Mouse (Mus musculus) myocyte (in vitro differentiated cells): ENCODE results near the gene Serp2. TPM values are rescaled to one million over a fixed set of nuclear protein-coding genes. Genes with fewer than 3 reads are reported as not detected.

ENCODE experiments used
- H3K27me3 ChIP-seq: one replicate; pipeline ENCODE4 v1.6.1; 2011; ENCODE audit not compliant: control insufficient read depth, insufficient read depth, insufficient read length
- H3K36me3 ChIP-seq: one replicate; pipeline ENCODE4 v1.6.1; 2011; ENCODE audit not compliant: control insufficient read depth, insufficient read depth
- H3K4me2 ChIP-seq: one replicate; pipeline ENCODE4 v1.6.1; 2011; ENCODE audit warnings: low read depth, control low read depth
- H3K4me3 ChIP-seq: one replicate; pipeline ENCODE4 v1.5.1; 2011; ENCODE audit warnings: mild to moderate bottlenecking, control low read depth, moderate library complexity
- H3K79me2 ChIP-seq: one replicate; pipeline ENCODE4 v1.6.1; 2011; ENCODE audit not compliant: control insufficient read depth, insufficient read depth
- H3ac ChIP-seq: one replicate; pipeline ENCODE4 v1.6.1; 2011; ENCODE audit not compliant: control insufficient read depth, insufficient read length
- CEBPB ChIP-seq: IDR thresholded peaks from 2 replicates; pipeline ENCODE4 v1.6.1; 2011; ENCODE audit warnings: mild to moderate bottlenecking, moderate library complexity; ENCODE audit not compliant: poor library complexity, insufficient read depth, severe bottlenecking
- E2F4 ChIP-seq: IDR thresholded peaks from one replicate; pipeline ENCODE4 v1.6.1; 2011; ENCODE audit warnings: mild to moderate bottlenecking, control low read depth, moderate library complexity; ENCODE audit not compliant: insufficient read depth
- MAX ChIP-seq: IDR thresholded peaks from one replicate; pipeline ENCODE4 v1.6.1; 2011; ENCODE audit warnings: low read depth, mild to moderate bottlenecking, control low read depth
- MYOD1 ChIP-seq, 3 experiments: IDR thresholded peaks; one replicate each; pipeline ENCODE4 v1.6.1; 2011; ENCODE audit warnings: control low read depth in 2 of 3, low read depth in 2 of 3, mild to moderate bottlenecking in 2 of 3, moderate library complexity in 1 of 3; ENCODE audit not compliant: insufficient read length in 2 of 3, control insufficient read depth in 1 of 3
- MYOG ChIP-seq, 3 experiments: IDR thresholded peaks; one replicate each; pipeline ENCODE4 v1.6.1; 2011; ENCODE audit warnings: control low read depth in 2 of 3, low read depth in 2 of 3, mild to moderate bottlenecking in 2 of 3; ENCODE audit not compliant: insufficient read length in 2 of 3, control insufficient read depth in 1 of 3, insufficient read depth in 1 of 3
- POLR2A ChIP-seq: IDR thresholded peaks from one replicate; pipeline ENCODE4 v1.6.1; 2011; ENCODE audit warnings: low read depth, mild to moderate bottlenecking, control low read depth, moderate library complexity; ENCODE audit not compliant: insufficient read length
- POLR2AphosphoS2 ChIP-seq: IDR thresholded peaks from one replicate; pipeline ENCODE4 v1.6.1; 2011; ENCODE audit warnings: low read depth, control low read depth; ENCODE audit not compliant: insufficient read length
- REST ChIP-seq: IDR thresholded peaks from one replicate; pipeline ENCODE4 v1.6.1; 2011; ENCODE audit warnings: mild to moderate bottlenecking, control low read depth, moderate library complexity; ENCODE audit not compliant: insufficient read depth, insufficient read length
- SRF ChIP-seq: IDR thresholded peaks from one replicate; pipeline ENCODE4 v1.6.1; 2011; ENCODE audit warnings: low read depth; ENCODE audit not compliant: control insufficient read depth, insufficient read length
- TCF12 ChIP-seq: IDR thresholded peaks from one replicate; pipeline ENCODE4 v1.6.1; 2011; ENCODE audit warnings: mild to moderate bottlenecking, control low read depth; ENCODE audit not compliant: poor library complexity, insufficient read depth, severe bottlenecking
- TCF3 ChIP-seq: IDR thresholded peaks from one replicate; pipeline ENCODE4 v1.6.1; 2011; ENCODE audit warnings: low read depth, control low read depth; ENCODE audit not compliant: insufficient read length
- USF1 ChIP-seq: IDR thresholded peaks from one replicate; pipeline ENCODE4 v1.6.1; 2011; ENCODE audit warnings: low read depth, mild to moderate bottlenecking, control low read depth, moderate library complexity
- polyA plus RNA-seq: library from polyadenylated mRNA; unstranded; fragments of >200 nt; fragmentation: generic; extraction: Trizol; gene quantifications from one replicate; pipeline ENCODE4 v1.2.1, GENCODE M21; 2012; ENCODE audit warnings: missing spikeins

Serp2 gene
- polyA plus RNA-seq, 1 experiment, result 17.0 TPM

DNA sequence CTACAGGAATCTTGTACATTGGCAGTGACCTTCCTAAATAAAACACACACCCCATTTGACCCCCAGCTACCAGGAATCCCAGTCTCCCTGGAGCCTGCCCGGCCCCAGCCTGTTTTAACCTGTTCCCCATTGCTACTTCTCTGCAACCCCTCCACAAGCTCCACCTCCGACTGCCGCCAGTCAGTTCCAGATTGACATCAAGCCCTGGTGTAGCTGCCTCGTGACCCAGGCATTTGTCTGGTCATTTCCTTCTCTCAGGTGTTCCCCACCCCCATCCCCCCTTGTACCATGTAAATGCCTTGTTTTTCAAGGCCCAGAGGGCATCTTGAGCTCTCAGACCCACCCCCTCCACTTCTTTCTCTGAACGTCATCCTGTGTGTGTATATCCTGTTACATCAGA lies 61.7 kb downstream of the Serp2 start:
- TF ChIP-seq MYOG (IDR thresholded peaks at IDR 0.05; ENCODE audit: control insufficient read depth in 1 of 3, insufficient read depth in 1 of 3, insufficient read length in 2 of 3, low read depth in 2 of 3) (no peak), TCF3 (no peak), POLR2AphosphoS2 (no peak), E2F4 (no peak), REST (no peak)
- H3K4me3 ChIP-seq, result no peak overlapping the region
- no peaks in the 10 kb centered on the region for H3K27me3 ChIP-seq
- no peaks in the 10 kb centered on the region for H3K79me2 ChIP-seq
- H3ac ChIP-seq, result no peak overlapping the region
- H3K36me3 ChIP-seq, result no peaks in the 10 kb centered on the region
- H3K4me2 ChIP-seq, result no peak overlapping the region

DNA sequence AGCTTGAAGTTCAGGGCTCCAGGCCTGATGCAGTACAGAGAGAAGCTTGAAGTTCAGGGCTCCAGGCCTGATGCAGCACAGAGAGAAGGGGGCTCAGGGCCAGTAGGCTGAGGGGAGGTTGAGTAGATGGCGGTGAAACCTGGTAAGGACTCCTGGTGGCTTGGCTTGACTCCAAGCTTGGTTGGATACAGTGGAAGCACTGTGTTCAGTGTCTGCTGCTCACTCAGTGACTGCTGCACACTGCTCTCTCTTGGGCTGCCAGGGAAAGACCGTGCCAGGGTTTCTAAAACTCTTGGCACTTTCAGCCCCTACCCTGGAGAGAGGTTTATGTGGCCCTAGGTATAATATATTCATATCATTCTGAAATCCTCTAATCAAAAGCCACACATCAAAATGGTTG lies 67.6 kb downstream of the Serp2 start:
- no peak overlapping the region for H3K4me3 ChIP-seq
- no peak overlapping the region for H3ac ChIP-seq
- H3K4me2 ChIP-seq, result no peak overlapping the region
- peaks cover 12% of the 10 kb centered on the region for H3K79me2 ChIP-seq
- no peaks in the 10 kb centered on the region for H3K36me3 ChIP-seq
- TF ChIP-seq USF1 (no peak), E2F4 (no peak), MYOG (IDR thresholded peaks at IDR 0.05; ENCODE audit: control insufficient read depth in 1 of 3, insufficient read depth in 1 of 3, insufficient read length in 2 of 3, low read depth in 2 of 3) (no peak), TCF3 (no peak), POLR2AphosphoS2 (no peak), SRF (no peak), POLR2A (no peak), CEBPB (no peak)
- H3K27me3 ChIP-seq, result no peaks in the 10 kb centered on the region

GRCm38 (mm10) chr14:76488101-76489044 lies 68.3 kb downstream of the Serp2 start:
- Histone ChIP-seq H3K79me2 (peaks cover 12% of the 10 kb centered on the region), H3K4me3 (no peak overlapping the region), H3K36me3 (no peaks in the 10 kb centered on the region), H3K27me3 (no peaks in the 10 kb centered on the region), H3ac (no peak overlapping the region), H3K4me2 (no peak overlapping the region)
- TF ChIP-seq CEBPB (no peak), POLR2AphosphoS2 (no peak), USF1 (no peak), E2F4 (no peak), TCF12 (no peak), POLR2A (no peak), REST (no peak), TCF3 (no peak), SRF (no peak), MAX (no peak), MYOD1 (IDR thresholded peaks at IDR 0.05; ENCODE audit: control insufficient read depth in 1 of 3, insufficient read length in 2 of 3, low read depth in 2 of 3) (no peak), MYOG (IDR thresholded peaks at IDR 0.05; ENCODE audit: control insufficient read depth in 1 of 3, insufficient read depth in 1 of 3, insufficient read length in 2 of 3, low read depth in 2 of 3) (no peak)

DNA sequence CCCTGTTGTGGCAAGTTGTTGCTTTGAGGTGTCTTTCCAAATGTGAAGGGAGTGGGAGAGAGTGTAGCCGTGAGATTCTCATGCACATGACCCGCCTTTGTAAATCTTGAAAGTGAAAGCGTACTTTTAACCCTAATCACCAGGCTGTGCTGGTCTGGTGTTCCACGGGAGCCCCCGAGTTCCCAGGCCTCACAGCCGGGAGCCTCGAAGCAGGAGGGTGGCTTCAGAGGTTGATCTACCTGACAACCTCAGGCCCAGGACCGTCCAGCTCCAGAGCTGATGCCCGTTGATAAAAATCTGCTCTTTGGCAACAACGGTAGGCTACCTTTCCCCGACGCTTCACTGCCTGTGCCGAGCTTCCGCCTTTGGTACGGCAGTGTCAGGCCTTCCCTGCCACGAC lies 69.1 kb downstream of the Serp2 start:
- no peaks in the 10 kb centered on the region for H3K27me3 ChIP-seq
- H3K36me3 ChIP-seq, result no peaks in the 10 kb centered on the region
- no peak overlapping the region for H3ac ChIP-seq
- H3K4me2 ChIP-seq, result no peak overlapping the region
- no peak for TF ChIP-seq TCF3
- TF ChIP-seq USF1, result no peak
- no peak for TF ChIP-seq MAX
- no peak for TF ChIP-seq MYOD1 (IDR thresholded peaks at IDR 0.05; ENCODE audit: control insufficient read depth in 1 of 3, insufficient read length in 2 of 3, low read depth in 2 of 3)
- no peak for TF ChIP-seq TCF12
- no peak for TF ChIP-seq SRF
- no peak for TF ChIP-seq POLR2A
- no peak for TF ChIP-seq REST
- no peak for TF ChIP-seq CEBPB
- TF ChIP-seq E2F4, result no peak
- TF ChIP-seq POLR2AphosphoS2, result no peak
- no peak for TF ChIP-seq MYOG (IDR thresholded peaks at IDR 0.05; ENCODE audit: control insufficient read depth in 1 of 3, insufficient read depth in 1 of 3, insufficient read length in 2 of 3, low read depth in 2 of 3)
- H3K79me2 ChIP-seq, result peaks cover 12% of the 10 kb centered on the region
- H3K4me3 ChIP-seq, result no peak overlapping the region

GRCm38 (mm10) chr14:76483701-76484100 lies 73.0 kb downstream of the Serp2 start:
- Histone ChIP-seq H3K79me2 (peaks cover 12% of the 10 kb centered on the region), H3ac (no peak overlapping the region), H3K27me3 (no peaks in the 10 kb centered on the region), H3K36me3 (no peaks in the 10 kb centered on the region), H3K4me2 (no peak overlapping the region), H3K4me3 (no peak overlapping the region)
- TF ChIP-seq MAX (no peak), POLR2AphosphoS2 (no peak), MYOD1 (IDR thresholded peaks at IDR 0.05; ENCODE audit: control insufficient read depth in 1 of 3, insufficient read length in 2 of 3, low read depth in 2 of 3) (no peak), E2F4 (no peak)

Other genes starting within 250 kb of the Serp2 start
- 281 TPM for gene Tsc22d1, start 141.9 kb downstream of the Serp2 start, polyA plus RNA-seq